Mouse (Mus musculus): Measurements from ENCODE around the gene Urb2.

- no peak for TF ChIP-seq CTCF (IDR thresholded peaks at IDR 0.05; ENCODE audit: control insufficient read depth, insufficient read depth, insufficient replicate concordance, low read depth, low read length)
- TF ChIP-seq POLR2A (IDR thresholded peaks at IDR 0.05; ENCODE audit: control insufficient read depth, low read depth, low read length) = no peak
Observed at GRCm38 (mm10) chr8:123993997-123994396, 27.3 kb upstream of the Urb2 start.

Data from testis, adult 2 months (tissue).